Mouse (Mus musculus): ENCODE measurements around the gene Zfp746. TPM values are rescaled to one million over a fixed set of nuclear protein-coding genes. Genes with fewer than 3 reads are reported as not detected.
A peak's percentile ranks its signal among the peaks of the same experiment; 100 is the strongest.

The Zfp746 gene
- 11.9 and 18.2 TPM in 2 replicates for polyA plus RNA-seq (2012; rRNA removed)

DNA sequence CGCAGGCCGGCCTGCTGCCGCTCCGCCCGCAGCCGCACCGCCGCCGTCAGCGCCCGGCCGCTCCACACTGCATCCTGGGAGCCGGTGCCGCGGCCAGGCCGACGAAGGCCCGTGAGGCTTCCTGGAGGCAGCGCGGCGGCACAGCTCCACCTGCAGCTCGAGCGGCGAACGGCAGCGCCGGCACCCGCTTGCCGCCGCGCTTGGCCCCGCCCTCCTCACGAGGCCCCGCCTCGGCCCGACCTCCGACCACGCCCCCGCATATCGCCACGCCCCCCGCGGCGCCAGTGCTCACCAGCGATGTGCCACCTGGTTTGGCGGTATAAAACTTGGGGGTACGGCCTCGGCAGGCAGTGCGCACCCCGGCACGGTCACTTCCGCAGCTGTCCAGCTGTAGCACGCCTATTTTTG lies at the start of gene Zfp746:
Zfp746 (minus strand) TSS at position 123 of the 408 bp plus-strand sequence.
- DNase-seq (ENCODE audit: low read depth, low spot score), result peak; percentile 51
- WGBS, result under 1% methylated on average over 53 of the region's 53 CpGs

- WGBS, result 78% methylated on average over 4 of the region's 4 CpGs
- peak; percentile 51 for DNase-seq (ENCODE audit: low read depth, low spot score)
Observed at GRCm38 (mm10) chr6:48121092-48121491, 34.7 kb upstream of the Zfp746 start.

- DNase-seq (ENCODE audit: low read depth, low spot score), result no peak
- 39% methylated on average over 3 of the region's 3 CpGs for WGBS
Observed at GRCm38 (mm10) chr6:48116036-48116435, 29.6 kb upstream of the Zfp746 start.

DNA sequence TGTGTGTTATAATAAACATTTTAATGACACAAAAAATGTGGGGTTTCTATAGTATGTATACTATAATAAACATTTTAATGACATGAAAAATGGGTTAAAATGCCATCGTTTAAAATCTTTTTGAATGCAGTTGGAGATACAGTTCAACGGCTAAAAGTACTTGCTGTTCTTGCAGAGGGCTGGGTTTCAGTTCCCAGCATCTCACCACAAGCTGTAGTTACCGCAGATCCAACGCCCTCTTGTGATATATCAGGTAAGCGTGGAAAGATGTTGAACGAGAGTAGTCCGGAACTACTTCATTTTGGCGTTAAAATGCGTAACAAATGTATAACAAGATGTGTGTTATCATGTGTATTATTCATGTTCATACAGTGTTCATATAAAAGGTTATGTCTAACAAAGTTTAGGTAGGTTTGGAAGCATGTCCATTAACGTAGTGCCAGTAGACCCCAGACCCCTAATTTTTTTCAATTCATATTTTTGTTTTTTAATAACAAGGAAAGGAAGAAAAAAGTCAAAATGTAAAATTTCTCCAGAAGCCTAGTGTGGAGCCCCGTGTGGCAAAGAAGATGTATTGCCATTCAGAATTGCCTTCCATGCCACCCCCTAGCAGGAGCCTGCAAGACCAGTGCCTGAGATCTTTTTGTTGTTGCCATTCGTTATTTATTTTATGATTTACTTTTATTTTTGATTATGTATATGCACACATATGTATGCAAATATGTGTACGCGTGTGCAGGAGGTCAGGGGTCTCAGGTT lies 743 bp upstream of the Zfp746 start:
- DNase-seq (ENCODE audit: low read depth, low spot score), result no peak
- 44% methylated on average over 14 of the region's 14 CpGs for WGBS

- WGBS, result under 1% methylated on average over 70 of the region's 72 CpGs
- DNase-seq (ENCODE audit: low read depth, low spot score), result no peak
Observed at GRCm38 (mm10) chr6:48085521-48086404, 630 bp downstream of the Zfp746 start.

GRCm38 (mm10) chr6:48083733-48084191 lies 2.6 kb downstream of the Zfp746 start:
- 73% methylated on average over 6 of the region's 6 CpGs for WGBS
- DNase-seq (ENCODE audit: low read depth, low spot score), result no peak

DNA sequence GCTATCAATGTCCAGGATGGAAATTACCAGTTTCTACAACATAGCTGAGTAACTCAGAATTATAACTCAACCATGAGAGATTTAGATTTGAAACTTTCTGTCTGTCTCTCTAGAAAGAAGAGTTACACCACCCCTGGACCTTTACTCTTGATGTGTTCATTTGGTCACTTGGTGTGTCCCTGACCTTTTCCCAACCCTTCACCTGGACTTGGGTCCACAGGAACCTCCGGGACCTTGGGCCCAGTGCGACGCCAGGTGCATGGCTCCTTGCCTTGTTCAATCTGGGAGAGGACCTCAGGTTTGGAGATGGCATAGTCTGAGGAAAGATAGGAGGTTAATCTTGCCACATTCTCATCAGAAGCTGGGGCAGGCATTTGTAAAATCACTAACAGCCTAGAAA lies 4.4 kb downstream of the Zfp746 start:
- no peak for DNase-seq (ENCODE audit: low read depth, low spot score)

DNA sequence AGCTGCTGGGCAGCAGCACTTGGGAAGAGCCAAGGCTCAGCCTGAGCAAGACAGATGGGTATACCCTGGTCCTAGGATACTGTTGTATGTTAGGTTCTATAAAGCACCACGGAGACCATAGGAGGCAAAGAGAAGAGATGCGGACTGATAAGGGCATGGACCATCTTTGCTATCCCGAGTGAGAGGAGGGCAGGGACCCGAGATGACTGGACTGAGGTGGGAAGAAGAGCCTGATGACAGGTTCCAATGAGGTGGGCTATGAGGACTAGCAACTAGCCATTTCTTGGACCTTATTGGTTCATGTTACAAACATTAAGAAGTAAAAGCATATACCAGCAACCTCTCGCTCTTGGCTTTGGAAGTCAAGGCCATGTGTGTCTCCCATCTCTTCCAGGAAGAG lies 5.4 kb downstream of the Zfp746 start:
- 93% methylated on average over 5 of the region's 5 CpGs for WGBS
- DNase-seq (ENCODE audit: low read depth, low spot score), result no peak

More for the DNA sequence above, 4.4 kb downstream of the Zfp746 start:
- 98% methylated on average over 3 of the region's 3 CpGs for WGBS

DNA sequence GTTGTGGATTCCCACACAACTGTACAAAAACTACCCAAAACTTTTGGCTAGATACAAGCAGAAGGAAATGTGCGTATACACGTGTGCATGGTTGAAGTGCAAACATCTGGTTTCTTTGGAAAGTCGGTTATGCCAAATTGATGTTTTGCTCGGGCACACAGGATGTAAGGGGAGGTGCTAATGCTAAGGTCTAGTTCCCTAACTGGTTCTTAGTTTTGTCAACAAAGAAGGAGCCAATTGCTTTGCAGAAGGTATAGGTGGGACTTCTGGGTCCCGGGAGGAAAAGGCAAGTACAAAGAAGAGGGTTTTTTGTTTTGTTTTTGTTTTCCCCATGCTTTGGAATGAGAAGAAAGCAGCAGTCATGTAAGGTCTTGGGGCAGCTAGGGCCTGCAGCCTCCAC lies 13.1 kb downstream of the Zfp746 start:
- WGBS, result 60% methylated on average over 5 of the region's 5 CpGs
- DNase-seq (ENCODE audit: low read depth, low spot score), result no peak

DNA sequence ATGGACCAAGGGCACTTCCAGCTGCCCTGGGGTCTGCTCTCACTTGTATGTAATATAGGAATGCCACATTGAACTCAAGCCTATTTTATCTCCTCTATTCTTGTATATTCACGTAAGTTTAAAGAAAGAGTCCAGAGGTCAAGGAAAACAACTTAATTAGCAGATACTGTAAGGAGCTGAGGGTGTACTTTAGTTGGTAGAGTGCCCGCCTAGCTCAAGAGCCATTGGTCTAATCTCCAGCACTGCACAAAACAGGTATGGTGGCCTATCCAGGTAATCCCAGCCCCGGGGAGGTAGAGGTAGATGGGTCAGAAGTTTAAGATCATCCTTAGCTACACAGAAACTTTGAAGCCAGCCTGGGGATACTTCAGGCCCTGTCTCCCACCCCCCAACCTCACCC lies 18.9 kb downstream of the Zfp746 start:
- DNase-seq (ENCODE audit: low read depth, low spot score), result no peak
- 58% methylated on average over 3 of the region's 3 CpGs for WGBS

DNA sequence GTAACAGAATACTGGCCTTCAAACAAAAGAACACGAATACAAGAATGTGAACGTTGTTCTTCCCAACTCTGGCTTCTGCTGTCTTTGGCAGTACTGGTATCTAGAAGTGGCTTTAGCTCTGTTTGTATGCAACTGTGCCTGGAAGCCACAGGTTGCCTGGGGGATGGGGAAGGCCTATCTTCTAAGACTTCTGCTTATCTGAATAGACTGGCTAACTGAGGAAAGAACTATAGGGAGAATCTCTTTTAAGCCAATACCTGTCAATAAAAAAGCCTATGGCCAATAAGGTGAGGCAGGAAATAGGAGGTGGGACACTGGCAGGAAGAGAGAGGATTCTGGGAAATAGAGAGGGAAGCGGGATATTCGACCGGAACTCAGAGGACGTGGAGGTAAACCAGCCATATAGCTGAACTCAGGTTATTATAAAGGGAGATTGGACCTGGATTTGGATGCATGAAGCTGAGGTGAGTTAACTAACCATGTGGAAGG lies 20.8 kb downstream of the Zfp746 start:
- WGBS, result 91% methylated on average over 6 of the region's 6 CpGs

DNA sequence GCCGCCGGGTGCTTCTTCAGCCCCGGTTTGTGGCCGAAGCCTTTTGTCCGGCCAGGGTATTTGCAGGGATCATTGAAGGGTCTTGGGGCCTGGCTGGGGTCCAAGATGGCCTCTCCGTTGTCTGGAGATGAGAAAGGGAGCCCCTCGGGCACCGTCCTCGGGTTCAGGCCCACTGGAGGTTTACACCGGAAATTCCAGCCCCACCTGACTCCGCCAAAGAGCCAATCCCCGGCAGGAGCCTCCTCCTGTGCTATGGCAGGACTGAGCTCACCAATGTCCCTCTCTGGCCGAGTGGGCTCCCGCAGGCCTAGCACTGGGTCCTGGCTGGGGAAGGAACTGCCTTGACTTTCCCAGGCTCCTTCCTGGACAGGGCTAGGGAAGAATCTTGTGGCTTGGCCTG lies 21.9 kb downstream of the Zfp746 start:
- 95% methylated on average over 14 of the region's 14 CpGs for WGBS
- DNase-seq (ENCODE audit: low read depth, low spot score), result no peak

More for the DNA sequence above, 20.8 kb downstream of the Zfp746 start:
- no peak for DNase-seq (ENCODE audit: low read depth, low spot score)

- no peak for DNase-seq (ENCODE audit: low read depth, low spot score)
- WGBS, result 97% methylated on average over 28 of the region's 28 CpGs
Observed at GRCm38 (mm10) chr6:48063940-48064339, 22.5 kb downstream of the Zfp746 start.

GRCm38 (mm10) chr6:48060895-48061294 lies 25.5 kb downstream of the Zfp746 start:
- no peak for DNase-seq (ENCODE audit: low read depth, low spot score)
- WGBS, result 88% methylated on average over 1 of the region's 1 CpGs

- WGBS, result 80% methylated on average over 2 of the region's 2 CpGs
Observed at GRCm38 (mm10) chr6:48060421-48060820, 26.0 kb downstream of the Zfp746 start.

GRCm38 (mm10) chr6:48052136-48052535 lies 34.3 kb downstream of the Zfp746 start:
- DNase-seq (ENCODE audit: low read depth, low spot score), result no peak
- 89% methylated on average over 6 of the region's 6 CpGs for WGBS

More at GRCm38 (mm10) chr6:48060421-48060820, 26.0 kb downstream of the Zfp746 start:
- no peak for DNase-seq (ENCODE audit: low read depth, low spot score)

- no peak for DNase-seq (ENCODE audit: low read depth, low spot score)
Observed at GRCm38 (mm10) chr6:48051666-48052065, 34.7 kb downstream of the Zfp746 start.

GRCm38 (mm10) chr6:48049273-48050065 lies 36.9 kb downstream of the Zfp746 start:
- WGBS, result 41% methylated on average over 9 of the region's 9 CpGs
- DNase-seq (ENCODE audit: low read depth, low spot score), result no peak

More at GRCm38 (mm10) chr6:48051666-48052065, 34.7 kb downstream of the Zfp746 start:
- WGBS, result 79% methylated on average over 2 of the region's 2 CpGs

Measured in large intestine, adult 2 months (tissue).